Mouse (Mus musculus): ENCODE data around the gene Dhrs7b.
"Not testable (repeated sequence)": the region's sequence is repeated elsewhere in the genome, so short reads cannot be mapped to it uniquely, and the experiment has no call there.

Gene Dhrs7b

GRCm38 (mm10) chr11:60830433-60831052, at the start of gene Dhrs7b:
Dhrs7b (plus strand) TSS chr11:60830631.
- DNase-seq (ENCODE audit: low spot score), result peak; percentile 61

GRCm38 (mm10) chr11:60784179-60784922, 46.1 kb upstream of the Dhrs7b start:
- DNase-seq (ENCODE audit: low spot score), result no peak

- no peak for DNase-seq (ENCODE audit: low spot score)
Measured at GRCm38 (mm10) chr11:60787595-60787994, 42.8 kb upstream of the Dhrs7b start.

- no peak for DNase-seq (ENCODE audit: low spot score)
Measured at GRCm38 (mm10) chr11:60790472-60790871, 40.0 kb upstream of the Dhrs7b start.

DNA sequence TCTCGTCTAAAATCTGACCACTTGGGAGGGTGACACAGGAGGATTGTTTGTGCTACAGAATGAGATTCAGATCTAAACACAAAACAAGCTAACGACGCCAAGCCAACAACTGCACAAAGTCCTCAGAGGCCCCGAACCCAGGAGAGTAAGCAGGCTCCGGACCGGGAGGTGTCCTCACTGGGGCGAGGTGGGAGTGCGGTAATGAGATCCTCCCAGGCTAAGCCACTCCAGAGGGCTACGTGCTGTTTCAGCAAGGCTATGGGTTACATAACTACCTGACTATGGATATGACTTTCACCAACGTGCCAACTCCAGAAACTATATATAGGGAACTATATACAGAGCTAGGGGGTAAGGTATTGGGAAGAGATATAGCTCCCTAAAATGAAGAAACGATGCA, 34.1 kb upstream of the Dhrs7b start:
- no peak for DNase-seq (ENCODE audit: low spot score)

DNA sequence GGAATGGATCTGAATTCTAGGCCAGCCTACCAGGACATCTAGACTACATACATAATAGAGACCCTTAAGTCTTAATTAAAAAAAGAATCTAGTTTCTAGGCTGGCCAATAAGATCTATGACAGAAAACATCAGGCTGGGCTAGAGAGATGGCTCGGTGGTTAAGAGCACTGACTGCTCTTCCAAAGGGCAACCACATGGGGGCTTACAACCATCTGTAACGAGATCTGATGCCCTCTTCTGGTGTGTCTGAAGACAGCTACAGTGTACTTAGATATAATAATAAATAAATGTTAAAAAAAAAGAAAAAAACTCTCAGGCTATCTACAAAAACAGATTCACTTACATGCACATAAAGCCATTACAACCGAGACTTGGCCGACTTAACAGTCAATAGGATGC, 30.5 kb upstream of the Dhrs7b start:
- no peak for DNase-seq (ENCODE audit: low spot score)

- no peak for DNase-seq (ENCODE audit: low spot score)
Measured at GRCm38 (mm10) chr11:60800892-60801291, 29.5 kb upstream of the Dhrs7b start.

DNA sequence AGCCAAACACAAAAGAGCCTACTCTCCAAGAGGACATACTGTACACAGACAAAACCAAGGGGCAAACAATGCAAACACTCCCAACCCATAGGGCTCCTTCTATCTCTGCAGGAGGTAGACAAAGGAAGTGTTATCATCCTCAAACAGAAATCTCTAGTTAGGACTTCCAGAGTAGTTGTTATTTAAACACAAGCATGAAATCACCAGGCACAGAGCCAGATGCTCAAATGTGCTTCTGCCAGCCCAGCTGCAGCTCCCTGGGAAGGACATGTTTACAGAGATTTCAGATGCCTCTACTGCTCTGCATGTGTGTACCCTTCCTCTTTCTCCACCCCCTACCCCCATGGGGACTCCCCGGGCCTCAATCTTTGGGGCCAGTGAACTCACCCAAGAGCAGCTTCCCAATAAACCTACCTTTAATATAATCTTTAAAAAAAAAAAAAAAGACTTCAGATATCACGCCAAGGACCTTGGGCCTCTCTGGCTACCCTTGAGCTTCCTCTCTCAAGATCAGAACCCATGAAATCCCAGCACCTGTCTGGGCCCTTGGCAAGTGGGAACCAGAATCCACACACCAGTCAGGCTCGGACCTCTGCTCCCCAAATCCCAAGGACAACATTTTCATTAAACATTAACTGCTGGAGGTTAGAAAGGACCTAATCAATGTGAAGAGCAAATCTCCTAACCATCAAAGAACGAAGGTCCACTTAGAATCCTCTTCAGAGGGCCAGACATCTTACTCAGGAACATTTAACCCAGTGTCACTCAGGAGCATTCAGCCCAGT, 22.0 kb upstream of the Dhrs7b start:
- peak; percentile 13 for DNase-seq (ENCODE audit: low spot score)

GRCm38 (mm10) chr11:60809546-60809945, 20.9 kb upstream of the Dhrs7b start:
- no peak for DNase-seq (ENCODE audit: low spot score)

DNA sequence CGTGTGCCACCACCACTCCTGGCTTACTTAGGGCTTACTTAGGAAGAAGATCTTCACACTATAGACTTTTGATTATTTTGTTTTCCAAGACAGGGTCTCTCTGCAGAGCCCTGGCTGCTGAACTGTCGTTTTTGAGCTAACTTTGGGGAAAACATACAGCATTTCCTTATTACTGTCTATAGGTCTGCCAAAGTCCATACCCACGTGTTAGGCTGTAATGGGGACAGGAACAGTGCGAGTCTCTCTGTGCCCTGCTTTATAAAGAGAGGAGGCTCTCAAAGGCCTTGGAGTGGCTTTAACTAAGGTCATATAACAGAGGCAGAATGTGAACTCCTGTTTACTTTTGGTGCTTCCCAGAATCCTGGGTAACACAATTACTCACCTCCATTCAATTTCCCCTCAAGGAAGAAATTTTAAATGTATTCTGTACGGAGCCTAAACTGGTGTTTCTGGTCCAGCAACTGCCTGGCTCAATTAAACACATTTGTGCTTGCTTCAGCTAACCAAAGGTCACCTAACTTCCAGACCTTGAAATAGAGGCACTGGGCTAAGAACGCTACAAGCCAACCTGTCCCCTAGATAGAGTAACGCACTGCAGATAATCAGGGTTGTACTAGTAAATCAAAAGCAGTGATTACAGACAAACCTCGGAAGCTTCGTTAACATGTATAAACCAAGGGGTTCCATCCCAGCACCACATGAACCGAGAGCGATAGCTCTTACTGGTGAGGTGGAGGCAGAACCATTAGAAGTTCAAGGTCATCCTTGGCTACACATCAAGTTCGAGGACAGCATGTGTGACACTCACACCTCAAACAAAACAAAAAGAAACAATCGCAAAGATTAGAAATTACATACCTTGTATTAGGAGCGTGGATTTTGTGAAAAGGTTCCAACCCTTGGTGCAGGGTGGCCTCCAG, 20.1 kb upstream of the Dhrs7b start:
- DNase-seq (ENCODE audit: low spot score), result no peak

DNA sequence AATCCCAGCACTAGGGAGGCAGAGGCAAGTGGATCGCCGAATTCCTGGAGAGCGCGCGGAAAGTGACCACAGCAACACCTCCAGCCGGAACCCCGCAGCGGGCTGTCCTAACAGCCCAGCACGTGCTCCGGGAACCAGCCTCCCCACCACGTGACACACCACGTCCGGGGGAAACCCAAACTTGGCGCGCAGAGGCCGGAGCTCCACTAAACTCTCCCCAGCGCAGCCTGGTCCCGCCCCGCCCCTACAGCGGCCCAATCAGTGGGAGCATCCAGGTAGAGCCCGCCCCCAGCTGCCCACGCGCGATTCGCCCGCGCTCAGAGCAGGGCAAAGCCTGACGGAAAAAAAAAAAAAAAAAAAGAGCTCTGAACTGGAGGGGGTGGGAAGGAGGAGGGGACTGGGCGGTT, 19.4 kb upstream of the Dhrs7b start:
- DNase-seq (ENCODE audit: low spot score), result peak; percentile 80

DNA sequence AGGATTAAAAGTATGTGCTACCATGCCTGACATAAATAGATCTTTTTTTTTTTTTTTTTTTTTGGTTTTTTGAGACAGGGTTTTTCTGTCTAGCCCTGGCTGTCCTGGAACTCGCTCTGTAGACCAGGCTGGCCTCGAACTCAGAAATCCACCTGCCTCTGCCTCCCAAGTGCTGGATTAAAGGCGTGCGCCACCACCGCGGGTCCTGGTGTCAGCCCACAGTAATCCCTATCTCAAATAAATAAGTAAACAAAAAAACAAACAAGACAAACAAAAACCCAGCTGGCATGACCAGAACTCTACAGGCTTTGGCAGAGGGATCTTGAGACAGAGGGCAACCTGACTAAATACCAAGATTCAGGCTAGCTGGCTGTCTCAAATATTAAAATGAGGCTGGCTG, 18.8 kb upstream of the Dhrs7b start, which contains the start of gene Shmt1:
Gene Shmt1, minus strand, starts transcription at position 101 of the 400 bp plus-strand sequence.
- not testable (repeated sequence) for DNase-seq (ENCODE audit: low spot score)

DNA sequence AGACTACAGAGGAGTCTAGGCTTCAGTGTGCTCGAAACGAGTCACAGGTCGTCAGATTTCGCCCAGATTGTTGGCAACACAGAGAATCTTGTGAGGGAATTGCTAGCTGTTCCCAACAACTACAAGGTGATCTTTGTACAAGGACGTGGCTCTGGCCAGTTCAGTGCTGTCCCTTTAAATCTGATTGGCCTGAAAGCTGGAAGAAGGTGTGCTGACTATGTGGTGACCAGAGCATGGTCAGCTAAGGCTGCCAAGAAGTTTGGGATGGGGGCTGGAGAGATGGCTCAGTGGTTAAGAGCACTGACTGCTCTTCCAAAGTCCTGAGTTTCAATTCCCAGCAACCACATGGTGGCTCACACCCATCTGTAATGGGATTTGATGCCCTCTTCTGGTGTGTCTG, 14.0 kb upstream of the Dhrs7b start:
- DNase-seq (ENCODE audit: low spot score), result no peak

- no peak for DNase-seq (ENCODE audit: low spot score)
Measured at GRCm38 (mm10) chr11:60823771-60824170, 6.7 kb upstream of the Dhrs7b start.

- DNase-seq (ENCODE audit: low spot score), result no peak
Measured at GRCm38 (mm10) chr11:60825191-60825590, 5.2 kb upstream of the Dhrs7b start.

DNA sequence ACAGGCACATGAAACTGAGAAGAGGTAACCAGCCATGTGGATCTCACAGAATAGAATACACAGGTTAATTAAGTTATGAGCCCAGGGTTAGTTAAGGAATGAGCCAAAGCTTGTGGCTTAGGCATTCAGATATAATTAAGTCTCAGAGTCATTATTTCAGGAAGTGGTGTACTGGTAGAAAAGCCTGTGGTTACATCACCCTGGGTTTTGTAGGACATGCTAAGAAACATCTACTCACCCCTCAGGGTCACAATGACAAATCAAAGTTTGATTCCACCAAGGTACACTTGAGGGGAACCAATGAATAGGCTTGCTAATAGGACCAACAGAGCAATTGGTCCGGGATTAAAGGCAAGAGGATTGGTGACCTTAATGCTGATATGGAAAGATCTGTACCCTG, 3.7 kb upstream of the Dhrs7b start:
- no peak for DNase-seq (ENCODE audit: low spot score)

GRCm38 (mm10) chr11:60827241-60827945, 3.0 kb upstream of the Dhrs7b start:
- no peak for DNase-seq (ENCODE audit: low spot score)

- no peak for DNase-seq (ENCODE audit: low spot score)
Measured at GRCm38 (mm10) chr11:60828903-60829302, 1.5 kb upstream of the Dhrs7b start.

DNA sequence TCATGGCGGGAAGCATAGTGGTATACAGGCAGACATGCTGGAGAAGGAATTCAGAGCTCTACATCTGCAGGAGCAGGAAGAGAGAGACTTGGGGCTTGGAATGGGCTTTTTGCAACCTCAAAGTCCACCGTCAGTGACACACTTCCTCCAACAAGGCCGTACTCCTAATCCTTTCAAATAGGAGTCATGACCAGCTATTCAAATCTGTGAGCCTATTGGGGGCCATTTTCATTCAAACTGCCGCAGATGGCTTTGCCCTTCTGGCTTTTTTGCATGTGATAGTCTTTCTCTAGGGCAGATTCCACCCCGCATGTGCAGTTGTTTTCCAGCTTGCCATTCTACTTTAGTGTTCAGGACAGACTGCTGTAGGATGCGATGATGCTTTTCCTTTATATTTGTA, 6.5 kb downstream of the Dhrs7b start:
- DNase-seq (ENCODE audit: low spot score), result no peak

- no peak for DNase-seq (ENCODE audit: low spot score)
Measured at GRCm38 (mm10) chr11:60837644-60838406, 7.4 kb downstream of the Dhrs7b start.

All from ovary, postnatal 10 days (tissue).